Mouse (Mus musculus) cerebellum, adult 9-10 months (tissue): ENCODE measurements around the gene Nup155.
"Not testable (repeated sequence)": the region's sequence is repeated elsewhere in the genome, so short reads cannot be mapped to it uniquely, and the experiment has no call there.

ENCODE experiments used
- DNase-seq: peaks from one replicate; pipeline ENCODE4 v3.0.0; 2022

The Nup155 gene

GRCm38 (mm10) chr15:8108966-8109743 lies at the start of gene Nup155:
TSS of gene Nup155 (plus strand) at chr15:8109273.
- DNase-seq, result peak; percentile 90

GRCm38 (mm10) chr15:8065221-8065620 lies 43.9 kb upstream of the Nup155 start:
- no peak for DNase-seq

- not testable (repeated sequence) for DNase-seq
These were observed 35.9 kb upstream of the Nup155 start for GRCm38 (mm10) chr15:8073159-8073558.

GRCm38 (mm10) chr15:8082139-8082538 lies 26.9 kb upstream of the Nup155 start:
- DNase-seq, result no peak

GRCm38 (mm10) chr15:8087293-8087692 lies 21.8 kb upstream of the Nup155 start:
- no peak for DNase-seq

GRCm38 (mm10) chr15:8088715-8089114 lies 20.4 kb upstream of the Nup155 start:
- DNase-seq, result no peak

GRCm38 (mm10) chr15:8090685-8091084 lies 18.4 kb upstream of the Nup155 start:
- DNase-seq, result no peak

GRCm38 (mm10) chr15:8092668-8093067 lies 16.4 kb upstream of the Nup155 start:
- DNase-seq, result not testable (repeated sequence)

- DNase-seq, result peak; percentile 59
These were observed 11.2 kb upstream of the Nup155 start for GRCm38 (mm10) chr15:8097853-8098252.

- DNase-seq, result peak; percentile 95
These were observed 10.0 kb upstream of the Nup155 start, which contains the start of gene Wdr70 for GRCm38 (mm10) chr15:8098774-8099749. TSS of gene Wdr70 (minus strand) at chr15:8099209.

- DNase-seq, result not testable (repeated sequence)
These were observed 7.0 kb upstream of the Nup155 start for GRCm38 (mm10) chr15:8101975-8102542.

- peak; percentile 27 for DNase-seq
These were observed 610 bp upstream of the Nup155 start for GRCm38 (mm10) chr15:8108360-8108965.

GRCm38 (mm10) chr15:8109782-8110181 lies 709 bp downstream of the Nup155 start:
- DNase-seq, result no peak

GRCm38 (mm10) chr15:8129281-8129680 lies 20.2 kb downstream of the Nup155 start:
- DNase-seq, result no peak

- no peak for DNase-seq
These were observed 22.2 kb downstream of the Nup155 start for GRCm38 (mm10) chr15:8131268-8131667.

- DNase-seq, result no peak
These were observed 22.7 kb downstream of the Nup155 start for GRCm38 (mm10) chr15:8131761-8132160.

- DNase-seq, result no peak
These were observed 26.5 kb downstream of the Nup155 start for GRCm38 (mm10) chr15:8135606-8136005.

- DNase-seq, result no peak
These were observed 52.8 kb downstream of the Nup155 start for GRCm38 (mm10) chr15:8161841-8162240.

- DNase-seq, result peak; percentile 92
These were observed 59.7 kb downstream of the Nup155 start, which contains the start of gene Cplane1 for GRCm38 (mm10) chr15:8168591-8169265. TSS of gene Cplane1 (plus strand) at chr15:8169106.

- no peak for DNase-seq
These were observed 60.2 kb downstream of the Nup155 start for GRCm38 (mm10) chr15:8169266-8169746.

- DNase-seq, result no peak
These were observed 80.5 kb downstream of the Nup155 start for GRCm38 (mm10) chr15:8189563-8189962.

- no peak for DNase-seq
These were observed 81.4 kb downstream of the Nup155 start for GRCm38 (mm10) chr15:8190435-8190834.
